Mouse (Mus musculus) lung, adult 18-20 months (tissue): ENCODE measurements around the gene Spata32.

Source experiments
- DNase-seq, 2 experiments: peaks; one replicate each; pipeline ENCODE4 v3.0.0; 2022; ENCODE audit warnings: mixed read lengths in 2 of 2

The Spata32 gene

GRCm38 (mm10) chr11:103217790-103218516 is at the start of gene Spata32:
Gene Spata32, minus strand, starts transcription at chr11:103218432.
- peak; percentile 64 to 66 for DNase-seq

GRCm38 (mm10) chr11:103267346-103268219 is 49.4 kb upstream of the Spata32 start, which contains the start of gene Map3k14:
Gene Map3k14, minus strand, starts transcription at chr11:103267472.
- peak; percentile 100 for DNase-seq

GRCm38 (mm10) chr11:103266729-103267345 is 48.6 kb upstream of the Spata32 start:
- no peak for DNase-seq

DNA sequence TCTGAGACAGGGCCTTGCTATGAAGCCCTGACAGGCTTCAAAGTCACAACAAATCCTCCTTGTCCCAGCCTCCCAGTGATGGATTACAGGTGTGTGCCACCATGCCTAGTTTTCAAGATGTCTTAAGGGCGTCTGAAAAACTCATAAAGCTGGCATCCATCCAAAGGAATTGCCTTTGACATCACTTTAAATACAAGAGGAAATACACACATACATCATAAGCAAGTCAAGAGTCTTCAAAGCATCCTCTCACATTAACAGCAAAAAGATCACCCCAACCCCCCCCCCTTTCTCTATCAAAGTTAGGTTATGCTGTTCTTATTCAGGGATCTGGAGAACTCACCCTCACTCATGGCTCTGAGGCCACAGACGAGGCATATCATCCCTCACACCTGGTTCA is 47.6 kb upstream of the Spata32 start:
- no peak for DNase-seq

DNA sequence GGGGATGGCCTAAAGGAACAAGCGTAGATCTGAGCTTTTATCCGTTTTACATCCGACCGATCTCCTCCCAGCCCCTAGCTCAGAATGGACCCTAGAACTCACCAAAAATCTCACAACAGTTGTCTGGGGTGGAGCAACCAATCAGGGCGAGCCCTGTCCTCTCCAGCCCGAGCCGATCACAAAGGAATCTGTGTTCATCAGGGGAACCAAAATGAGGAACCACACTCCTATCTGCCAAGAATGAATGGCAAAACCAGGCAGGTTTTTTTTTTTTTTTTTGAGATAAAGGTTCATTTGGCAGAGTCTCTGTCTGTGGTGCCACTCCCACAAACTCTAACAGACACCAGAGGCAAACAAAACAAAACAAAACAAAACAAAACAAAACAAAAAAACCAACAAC is 47.0 kb upstream of the Spata32 start:
- DNase-seq = no peak

DNA sequence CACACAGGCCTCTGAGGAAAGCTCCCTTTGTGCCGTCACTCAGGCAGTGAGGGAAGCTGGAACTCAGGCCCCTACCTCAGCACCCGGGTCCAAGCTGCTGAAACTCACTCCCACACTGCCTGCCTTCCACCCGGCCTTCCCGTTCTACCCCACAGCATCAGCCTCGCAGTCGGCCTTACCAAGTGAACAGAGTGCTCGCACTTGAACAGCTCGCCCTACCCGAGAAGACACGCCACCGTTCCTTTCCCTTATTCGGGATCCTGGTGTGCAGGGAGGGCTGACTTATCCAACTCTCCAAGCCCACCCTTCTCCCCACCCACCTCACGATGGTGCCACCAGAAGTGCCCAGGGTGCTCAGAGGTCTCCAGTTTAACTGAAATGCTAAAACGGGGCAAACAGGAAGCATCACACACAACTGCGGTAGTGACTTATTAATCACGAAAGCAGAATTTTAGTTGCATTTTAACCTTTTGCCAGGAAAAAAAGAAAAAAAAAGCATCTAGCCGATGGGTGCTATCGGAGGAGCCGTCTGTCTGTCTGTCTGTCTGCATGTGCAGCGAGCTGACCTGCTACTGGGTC is 46.3 kb upstream of the Spata32 start:
- DNase-seq = no peak

DNA sequence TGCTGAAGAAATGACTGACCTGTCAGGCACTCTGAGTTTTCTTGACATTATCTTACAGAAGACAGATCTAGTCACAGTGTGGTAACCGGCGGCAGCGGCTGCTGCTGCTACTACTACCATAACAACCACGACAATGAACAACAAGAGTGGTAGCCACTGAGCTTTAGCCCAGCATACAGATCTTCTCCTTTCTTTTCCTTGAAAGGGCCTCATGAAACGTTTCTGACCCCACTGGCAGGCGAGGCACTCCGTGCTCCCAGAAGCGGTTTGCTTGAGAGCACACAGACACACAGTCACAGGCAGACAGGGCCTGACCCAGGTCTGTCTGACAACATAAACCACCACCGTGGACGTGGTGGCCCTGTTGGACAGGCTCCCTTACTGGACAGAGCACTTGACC is 45.3 kb upstream of the Spata32 start:
- DNase-seq = no peak

DNA sequence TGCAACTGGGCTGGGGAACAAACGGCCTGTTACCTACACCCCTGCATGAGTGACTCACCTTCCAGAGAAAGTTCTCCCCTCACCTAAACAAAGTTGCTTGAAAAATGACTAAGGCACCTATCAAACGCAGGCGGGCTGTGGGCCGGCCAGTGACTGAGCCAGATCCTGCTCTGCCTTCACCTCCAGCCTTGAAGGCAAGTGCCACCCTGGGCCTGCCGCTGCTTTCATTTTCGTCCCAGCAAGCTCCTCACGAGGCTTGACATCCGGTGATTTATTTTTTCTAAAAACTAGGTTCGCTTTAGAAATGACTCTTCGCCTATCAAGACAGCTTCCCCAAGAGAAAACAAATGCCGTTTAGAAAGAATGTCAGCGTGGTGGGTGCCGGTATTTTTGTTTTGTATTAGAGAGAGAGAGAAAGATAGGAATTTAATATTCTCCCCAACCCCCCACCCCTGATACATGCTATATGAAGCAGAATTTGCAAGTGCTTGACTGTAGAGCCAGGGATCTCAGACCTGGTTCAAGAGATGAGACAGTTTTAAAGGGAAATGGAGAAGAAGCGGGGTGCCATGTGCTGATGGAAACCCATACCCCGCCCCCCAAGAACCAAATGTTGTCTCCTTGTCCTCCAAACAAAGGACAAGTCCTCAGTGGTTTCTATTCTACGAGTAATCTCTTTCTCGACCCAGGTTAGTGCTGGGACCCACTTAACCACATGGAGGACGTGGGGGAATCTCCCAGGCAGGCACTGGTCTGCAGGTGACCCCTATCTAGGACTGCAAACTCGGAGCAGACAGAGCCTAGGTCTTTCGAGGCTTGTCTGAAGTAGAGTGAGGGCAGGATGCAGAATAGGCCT is 44.4 kb upstream of the Spata32 start:
- peak; percentile 49 to 58 for DNase-seq

DNA sequence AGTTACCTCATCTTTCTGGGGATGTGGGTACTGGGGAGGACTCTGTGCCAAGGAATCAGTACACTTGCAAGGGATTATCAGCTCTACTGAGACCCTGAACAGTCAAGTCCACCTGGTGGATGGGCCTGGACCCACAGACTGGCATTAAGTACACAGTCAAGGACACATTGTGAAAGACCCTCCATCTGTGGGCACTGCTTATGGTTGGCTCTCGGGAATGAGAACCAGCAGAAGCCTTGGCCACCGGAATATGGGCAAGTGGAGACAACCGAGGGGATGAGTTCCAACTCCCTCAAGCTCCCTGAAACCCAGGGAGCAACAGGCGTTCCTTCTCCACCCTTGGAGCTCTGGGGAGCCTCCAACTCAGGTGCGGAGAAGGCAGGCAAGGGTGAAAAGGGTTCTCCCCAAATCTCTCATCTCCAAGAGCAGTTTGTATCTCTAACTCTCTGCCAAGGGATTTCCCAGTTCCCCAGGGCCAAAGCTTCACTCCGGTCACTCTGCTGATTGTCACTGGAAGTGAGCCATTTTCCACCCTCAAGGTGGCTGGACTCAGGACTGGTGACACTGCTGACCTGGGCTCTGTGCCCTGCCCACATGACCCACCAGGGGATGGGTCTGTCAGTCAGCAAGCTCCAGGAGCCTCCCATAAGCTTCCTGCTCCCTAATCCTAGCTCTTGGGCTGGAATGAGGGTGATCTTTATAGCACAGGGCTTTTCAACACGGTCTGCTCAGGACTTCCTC is 43.6 kb upstream of the Spata32 start:
- peak in 1 of 2 experiments; percentile 45 for DNase-seq

- DNase-seq = no peak
Measured at GRCm38 (mm10) chr11:103260515-103261192, 42.4 kb upstream of the Spata32 start.

DNA sequence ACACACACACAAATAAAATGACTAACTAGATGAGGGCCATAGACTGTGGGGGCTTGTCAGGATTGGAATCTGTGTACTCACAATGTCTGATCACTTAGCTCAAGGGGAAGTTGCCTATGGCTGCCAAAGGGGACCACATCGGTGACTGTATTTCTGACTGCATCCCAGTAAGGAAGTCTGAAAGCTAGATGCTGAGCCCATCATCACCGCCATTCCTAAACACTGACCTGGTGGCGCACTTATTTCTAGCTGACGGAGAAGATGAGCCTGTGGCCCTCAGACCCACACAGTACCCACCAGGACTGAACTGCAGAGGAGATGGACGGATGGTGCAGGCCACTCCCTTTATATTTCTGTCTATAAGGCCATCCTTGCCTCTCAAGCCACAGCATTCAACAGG is 41.8 kb upstream of the Spata32 start:
- no peak for DNase-seq

- DNase-seq = peak; percentile 63 to 67
Measured at GRCm38 (mm10) chr11:103257938-103258481, 39.8 kb upstream of the Spata32 start.

DNA sequence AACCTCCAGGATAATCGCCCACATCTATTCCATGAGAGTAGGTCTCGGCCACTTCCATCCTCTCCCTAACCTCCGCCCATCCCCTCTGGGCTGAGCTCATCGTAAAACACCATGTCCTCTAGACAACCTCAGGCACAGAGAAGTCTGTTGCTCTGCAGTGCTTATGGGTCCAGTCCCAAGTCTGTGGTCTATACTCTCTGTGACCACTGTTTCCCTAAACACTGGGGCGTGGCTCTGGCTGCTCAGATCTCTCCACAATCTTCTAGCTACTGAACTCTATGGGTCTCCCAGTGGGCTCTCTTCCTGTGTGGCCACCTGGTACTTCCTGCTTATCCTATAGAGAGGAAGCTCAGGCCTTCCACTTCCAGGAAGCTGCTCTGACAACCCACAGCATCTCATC is 35.4 kb upstream of the Spata32 start:
- no peak for DNase-seq

DNA sequence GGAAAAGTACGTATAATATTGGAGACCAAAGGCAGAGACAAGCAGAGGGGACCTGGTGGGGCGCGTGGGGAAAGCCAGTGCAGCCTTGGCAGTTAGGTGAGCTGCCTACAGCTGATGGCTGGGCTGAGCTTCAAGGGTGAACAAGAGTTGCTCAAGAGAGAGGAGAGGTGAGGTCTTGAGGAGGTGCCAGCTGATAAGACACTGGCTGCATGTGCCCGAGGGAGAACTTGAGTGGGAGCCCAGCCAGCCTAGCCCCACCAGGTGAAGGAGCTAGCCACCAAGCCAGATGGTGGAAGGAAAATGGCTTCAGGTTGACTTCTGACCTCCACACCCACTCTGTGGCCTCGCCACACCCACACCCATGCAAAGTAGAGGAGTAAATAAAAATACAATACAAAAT is 34.1 kb upstream of the Spata32 start:
- DNase-seq = peak; percentile 75 to 76

DNA sequence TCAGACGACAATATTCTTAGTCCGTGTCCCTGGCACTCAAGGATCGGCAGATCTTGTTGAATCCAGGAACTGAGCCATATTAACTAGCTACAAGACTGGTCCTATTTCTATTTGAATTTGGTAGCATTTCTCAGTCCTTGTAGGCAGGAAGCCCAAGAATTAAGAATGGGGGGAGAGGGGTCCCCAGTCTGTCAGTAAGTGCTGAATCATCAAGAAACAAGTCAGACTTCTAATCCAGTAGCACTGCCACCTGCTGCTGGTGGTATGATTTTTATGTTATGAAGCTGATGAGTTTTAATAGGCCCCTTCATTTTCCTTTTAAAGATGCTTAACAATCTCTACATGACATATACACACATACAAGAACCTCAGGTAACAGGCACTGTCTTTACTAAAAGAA is 32.1 kb upstream of the Spata32 start:
- DNase-seq = no peak

GRCm38 (mm10) chr11:103249509-103249908 is 31.3 kb upstream of the Spata32 start:
- no peak for DNase-seq

DNA sequence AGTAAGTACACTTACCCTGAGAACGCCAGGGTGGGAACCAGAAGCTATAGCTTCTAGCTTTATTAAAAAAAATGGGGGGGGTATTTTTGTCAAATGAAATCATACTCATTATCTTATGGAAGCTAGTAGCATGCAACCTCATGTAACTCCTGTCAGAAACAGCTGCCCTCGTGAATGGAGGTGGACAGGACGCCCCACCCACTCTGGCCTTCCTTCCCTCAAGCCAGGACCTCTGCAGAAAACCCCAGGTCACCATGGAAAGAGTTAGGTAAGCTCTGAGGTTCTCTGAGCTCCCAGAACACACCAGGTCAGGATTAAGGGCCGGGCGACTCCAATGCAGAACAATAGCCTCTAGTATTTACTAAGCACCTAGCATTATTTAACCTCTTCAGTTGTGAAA is 30.6 kb upstream of the Spata32 start:
- peak; percentile 57 to 72 for DNase-seq

- DNase-seq = peak; percentile 92 to 94
Measured at GRCm38 (mm10) chr11:103247504-103248177, 29.4 kb upstream of the Spata32 start.

DNA sequence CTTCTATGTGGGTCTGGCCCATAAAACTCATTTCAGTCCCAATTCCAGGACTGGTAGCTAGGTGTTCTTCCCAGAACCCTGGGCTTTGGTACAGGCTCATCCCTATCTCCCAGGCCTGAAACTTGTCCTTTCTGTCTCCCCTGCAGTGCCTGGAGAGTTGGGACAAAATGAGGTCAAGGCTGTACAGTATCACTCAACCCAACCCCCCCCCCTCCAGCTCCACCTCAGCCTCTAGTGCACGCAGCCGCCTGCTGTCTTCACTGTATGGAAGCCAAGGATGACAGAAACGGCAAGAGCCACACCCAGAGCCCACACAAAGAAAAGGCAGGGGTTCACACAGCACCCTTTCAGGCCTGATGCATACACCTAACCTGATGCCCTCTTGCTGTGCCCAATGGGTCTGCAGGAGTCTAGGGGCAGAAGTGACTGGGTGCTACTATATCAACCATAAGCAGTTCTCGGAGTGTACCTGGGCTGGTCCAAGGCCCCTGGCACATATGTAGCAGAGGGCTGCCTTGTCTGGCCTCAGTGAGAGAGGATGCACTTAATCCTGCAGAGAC is 28.6 kb upstream of the Spata32 start:
- no peak for DNase-seq
